ENCODE assay signal across 8 mouse cellular contexts in genomic region chr1:36273288-36273687, GRCm38 (mm10). TPM values are rescaled to one million over a fixed set of nuclear protein-coding genes. Genes with fewer than 3 reads are reported as not detected.
DNase-seq lines count a peak whose midpoint lies in the region; ATAC-seq and TF ChIP-seq lines count a peak whose summit lies in the region.

No protein-coding gene starts in this region.

- peak overlapping the region; percentile 95 for H3K27ac ChIP-seq in intestine, postnatal 0 days (ENCODE audit: low read depth, low read length)
- H3K27ac ChIP-seq in liver, postnatal 0 days (ENCODE audit: low read depth), result peak overlapping the region; percentile 80

- H3K4me1 ChIP-seq in intestine, postnatal 0 days (replicated peaks; ENCODE audit: control insufficient read depth, insufficient read depth, low read length), result peaks cover 26% of the 10 kb centered on the region
- peaks cover 28% of the 10 kb centered on the region for H3K4me1 ChIP-seq in liver, postnatal 0 days (ENCODE audit: insufficient read depth)

- no peak for TF ChIP-seq CTCF in intestine, postnatal 0 days (IDR thresholded peaks at IDR 0.05; ENCODE audit: low read depth)
- TF ChIP-seq CTCF in liver, postnatal 0 days (IDR thresholded peaks at IDR 0.05; ENCODE audit: low read depth), result no peak

- 3% methylated on average over 9 of the region's 9 CpGs for WGBS in intestine, postnatal 0 days
- 7% methylated on average over 9 of the region's 9 CpGs for WGBS in liver, postnatal 0 days (ENCODE audit: insufficient replicate concordance)

- H3K9ac ChIP-seq in intestine, postnatal 0 days (ENCODE audit: low read depth, low read length), result peak overlapping the region; percentile 45
- H3K9ac ChIP-seq in liver, postnatal 0 days (replicated peaks), result peak overlapping the region; percentile 47

- no peaks in the 10 kb centered on the region for H3K27me3 ChIP-seq in intestine, postnatal 0 days (replicated peaks; ENCODE audit: control insufficient read depth, insufficient read depth, low read length)
- no peaks in the 10 kb centered on the region for H3K27me3 ChIP-seq in liver, postnatal 0 days (ENCODE audit: insufficient read depth, low read length)

- H3K4me2 ChIP-seq in intestine, postnatal 0 days (replicated peaks; ENCODE audit: low read depth), result peak overlapping the region; percentile 64
- H3K4me2 ChIP-seq in liver, postnatal 0 days (ENCODE audit: low read depth, low read length), result peak overlapping the region; percentile 57

- H3K4me3 ChIP-seq in intestine, postnatal 0 days (ENCODE audit: low read depth, low read length), result peak overlapping the region; percentile 35
- H3K4me3 ChIP-seq in liver, postnatal 0 days (ENCODE audit: low read depth, low read length), result peak overlapping the region; percentile 32

- DNase-seq in R1 (ENCODE audit: low read depth, low spot score), result peak; percentile 8
- peak; percentile 64 for DNase-seq in embryo, embryonic 10.5 days (ENCODE audit: low spot score)
- DNase-seq in liver, postnatal 0 days, result peak; percentile 46
- DNase-seq in spleen, postnatal 36 days (ENCODE audit: low spot score in 2 of 2), result peak; percentile 86 to 90
- DNase-seq in left cerebral cortex, adult 9 months (ENCODE audit: low spot score in 2 of 2), result no peak
- DNase-seq in gastrocnemius, postnatal 14 days, result no peak

- ATAC-seq in intestine, postnatal 0 days, result peak; percentile 18
- peak; percentile 64 for ATAC-seq in liver, postnatal 0 days
- no peak for ATAC-seq in frontal cortex, adult (ENCODE audit: low TSS enrichment)

- peak; percentile 68 for TF ChIP-seq EP300 in liver, postnatal 0 days (IDR thresholded peaks at IDR 0.05; ENCODE audit: low read depth)

- intact Hi-C loops in gastrocnemius, postnatal 14 days (cut with DNase I; ENCODE audit: low total_unique reads), result no loop called here

- no peaks in the 10 kb centered on the region for H3K9me3 ChIP-seq in intestine, postnatal 0 days (ENCODE audit: control insufficient read depth)
- H3K9me3 ChIP-seq in liver, postnatal 0 days (ENCODE audit: low read length), result no peaks in the 10 kb centered on the region

- H3K36me3 ChIP-seq in intestine, postnatal 0 days (ENCODE audit: control insufficient read depth, insufficient read depth), result peaks cover 14% of the 10 kb centered on the region; the same call in 1 of the 2 replicates
- no peaks in the 10 kb centered on the region for H3K36me3 ChIP-seq in liver, postnatal 0 days (replicated peaks; ENCODE audit: insufficient read depth, low read length)

RNA-seq across cellular contexts. Expression of gene Neurl3, which starts 1.2 kb away (rescaled TPM):
- polyA plus RNA-seq in intestine, postnatal 0 days (2015; fragmentation: Nextera tagmentation; extraction: Ambion mirVana), result 15.6 and 15.8 TPM in 2 replicates
- polyA plus RNA-seq in liver, postnatal 0 days (2015; fragmentation: Nextera tagmentation; extraction: Ambion mirVana), result 4.4 and 4.7 TPM in 2 replicates
- total RNA-seq in gastrocnemius, postnatal 14 days (2021), result 1 to 10 TPM in 1 of 2 experiments, under 1 TPM in 1; 0.58 to 1.1 TPM

RNA-seq across cellular contexts. Expression of gene Uggt1, which starts 28.8 kb away (rescaled TPM):
- polyA plus RNA-seq in intestine, postnatal 0 days (2015; fragmentation: Nextera tagmentation; extraction: Ambion mirVana), result 21.8 and 22.8 TPM in 2 replicates
- polyA plus RNA-seq in liver, postnatal 0 days (2015; fragmentation: Nextera tagmentation; extraction: Ambion mirVana), result 15.4 and 15.8 TPM in 2 replicates
- total RNA-seq in gastrocnemius, postnatal 14 days (2021), result 10 to 100 TPM; 19.5 to 20.3 TPM

RNA-seq across cellular contexts. Expression of gene Arid5a, which starts 34.2 kb away (rescaled TPM):
- polyA plus RNA-seq in intestine, postnatal 0 days (2015; fragmentation: Nextera tagmentation; extraction: Ambion mirVana), result 3.6 and 3.7 TPM in 2 replicates
- 5.8 and 6.3 TPM in 2 replicates for polyA plus RNA-seq in liver, postnatal 0 days (2015; fragmentation: Nextera tagmentation; extraction: Ambion mirVana)
- total RNA-seq in gastrocnemius, postnatal 14 days (2021), result 10 to 100 TPM in 1 of 2 experiments, 1 to 10 TPM in 1; 7.8 to 12.0 TPM

Comparison
In these comparisons a context has a peak if more than half of its experiments do, and no peak if none do; other contexts are left out.
1. DNase-seq: peak in R1 (single experiment), embryo, embryonic 10.5 days (single experiment), liver, postnatal 0 days (single experiment) and spleen, postnatal 36 days (2 of 2); none in left cerebral cortex, adult 9 months (0 of 2) and gastrocnemius, postnatal 14 days (single experiment).